Mouse (Mus musculus) liver, embryonic 12.5 days (tissue): Measurements from ENCODE around the gene Ubr7. TPM values are rescaled to one million over a fixed set of nuclear protein-coding genes. Genes with fewer than 3 reads are reported as not detected.

Source experiments
- ATAC-seq: fragments of 200-750 bp; cut with Nextera tagmentation; 2 replicates; pipeline ENCODE4 v1.8.0; 2017; ENCODE audit warnings: moderate number of reproducible peaks, mild to moderate bottlenecking, moderate library complexity
- H3K27ac ChIP-seq: fragments of 300-500 bp; sonication (generic); 2 replicates; pipeline ENCODE4 v1.5.1; 2016; ENCODE audit warnings: mild to moderate bottlenecking
- H3K27me3 ChIP-seq: fragments of 300-500 bp; sonication (generic); replicated peaks from 2 replicates; pipeline ENCODE4 v1.6.1; 2016; ENCODE audit warnings: mild to moderate bottlenecking, moderate library complexity
- H3K36me3 ChIP-seq: fragments of 300-500 bp; sonication (generic); 2 replicates; pipeline ENCODE4 v1.6.1; 2016; ENCODE audit warnings: mild to moderate bottlenecking, moderate library complexity
- H3K4me1 ChIP-seq: fragments of 300-500 bp; sonication (generic); 2 replicates; pipeline ENCODE4 v1.6.1; 2016
- H3K4me2 ChIP-seq: fragments of 300-500 bp; sonication (generic); 2 replicates; pipeline ENCODE4 v1.6.1; 2016; ENCODE audit warnings: mild to moderate bottlenecking, moderate library complexity
- H3K4me3 ChIP-seq: fragments of 300-500 bp; sonication (generic); 2 replicates; pipeline ENCODE4 v1.5.1; 2016; ENCODE audit warnings: mild to moderate bottlenecking, moderate library complexity
- H3K9ac ChIP-seq: fragments of 300-500 bp; sonication (generic); 2 replicates; pipeline ENCODE4 v1.6.1; 2016; ENCODE audit warnings: mild to moderate bottlenecking, moderate library complexity
- H3K9me3 ChIP-seq: fragments of 300-500 bp; sonication (generic); replicated peaks from 2 replicates; pipeline ENCODE4 v1.6.1; 2016; ENCODE audit warnings: mild to moderate bottlenecking, moderate library complexity
- WGBS: fragments of 180-500 bp; shearing (Covaris S2); methylation state at CpG from one replicate; pipeline ENCODE4 v1.1.7; 2016; ENCODE audit not compliant: insufficient replicate concordance; 5-methylcytosine and 5-hydroxymethylcytosine counted together
- polyA plus RNA-seq: library from polyadenylated mRNA; unstranded; fragments of >200 nt; fragmentation: Nextera tagmentation; extraction: Ambion mirVana; gene quantifications from 2 replicates; pipeline ENCODE4 v1.2.1, GENCODE M21; 2016

Gene Ubr7
- polyA plus RNA-seq = 32.1 and 32.4 TPM in 2 replicates

- WGBS = 3% methylated on average over 72 of the region's 73 CpGs
- peak; percentile 94 for ATAC-seq
- Histone ChIP-seq H3K36me3 (peaks cover 42% of the 10 kb centered on the region), H3K4me3 (peak within 1 kb of the TSS; percentile 91), H3K27me3 (no peaks in the 10 kb centered on the region), H3K4me1 (peaks cover 39% of the 10 kb centered on the region), H3K4me2 (peak within 1 kb of the TSS; percentile 90), H3K27ac (peak within 1 kb of the TSS; percentile 83), H3K9ac (peak within 1 kb of the TSS; percentile 94), H3K9me3 (no peaks in the 10 kb centered on the region)
Measured at GRCm38 (mm10) chr12:102757689-102758402, at the start of gene Ubr7, which contains the start of the genes Gm28051 and Gon7. TSS of gene Ubr7 (plus strand) at chr12:102757967. TSS of gene Gm28051 (minus strand) at chr12:102757765. TSS of gene Gon7 (minus strand) at chr12:102757803.

GRCm38 (mm10) chr12:102708220-102708619 lies 49.5 kb upstream of the Ubr7 start:
- peaks cover 25% of the 10 kb centered on the region for H3K4me1 ChIP-seq
- WGBS = 75% methylated on average over 11 of the region's 11 CpGs
- ATAC-seq = no peak
- no peak overlapping the region for H3K9ac ChIP-seq
- no peak overlapping the region for H3K4me3 ChIP-seq
- H3K9me3 ChIP-seq = no peaks in the 10 kb centered on the region
- H3K36me3 ChIP-seq = no peaks in the 10 kb centered on the region
- peaks cover 25% of the 10 kb centered on the region for H3K27me3 ChIP-seq
- no peak overlapping the region for H3K4me2 ChIP-seq
- no peak overlapping the region for H3K27ac ChIP-seq

GRCm38 (mm10) chr12:102709896-102710295 lies 47.9 kb upstream of the Ubr7 start:
- WGBS = 88% methylated on average over 5 of the region's 5 CpGs
- no peak for ATAC-seq
- Histone ChIP-seq H3K27me3 (peaks cover 25% of the 10 kb centered on the region), H3K4me1 (peaks cover 11% of the 10 kb centered on the region), H3K9ac (no peak overlapping the region), H3K4me3 (no peak overlapping the region), H3K27ac (no peak overlapping the region), H3K36me3 (no peaks in the 10 kb centered on the region), H3K9me3 (no peaks in the 10 kb centered on the region), H3K4me2 (no peak overlapping the region)

DNA sequence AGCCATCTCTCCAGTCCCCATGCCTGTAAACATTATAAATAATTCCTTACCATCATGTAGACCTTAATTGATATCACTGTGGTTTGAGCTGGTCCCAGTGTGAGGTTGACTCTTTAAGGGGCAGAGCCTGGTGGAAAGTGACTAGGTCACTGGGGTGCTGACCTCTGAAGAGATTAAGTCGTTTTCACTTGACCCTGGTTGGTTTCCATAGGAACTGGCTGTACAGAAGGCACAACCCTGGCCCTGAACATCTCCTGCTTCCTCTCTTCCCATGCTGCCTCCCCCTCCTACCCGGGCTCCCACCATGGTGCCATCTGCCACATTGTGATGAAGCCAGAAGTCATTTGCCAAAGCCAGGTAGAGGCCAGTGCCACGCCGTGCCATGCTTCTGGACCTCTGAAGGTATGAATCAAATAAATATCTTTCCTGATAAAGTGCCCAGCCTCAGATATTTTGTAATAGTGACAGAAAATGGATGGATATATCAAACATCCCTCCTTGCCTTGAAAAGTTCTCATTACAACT lies 46.9 kb upstream of the Ubr7 start:
- Histone ChIP-seq H3K36me3 (no peaks in the 10 kb centered on the region), H3K9ac (no peak overlapping the region), H3K4me3 (no peak overlapping the region), H3K27me3 (peaks cover 20% of the 10 kb centered on the region), H3K27ac (no peak overlapping the region), H3K4me2 (no peak overlapping the region), H3K9me3 (no peaks in the 10 kb centered on the region), H3K4me1 (peaks cover 1% of the 10 kb centered on the region)
- WGBS = 56% methylated on average over 4 of the region's 4 CpGs
- no peak for ATAC-seq

- Histone ChIP-seq H3K27ac (no peak overlapping the region), H3K36me3 (no peaks in the 10 kb centered on the region), H3K9ac (no peak overlapping the region), H3K4me2 (no peak overlapping the region), H3K27me3 (0 out of 2 replicates have a peak, but pooled peaks cover under 1% of the 10 kb centered on the region), H3K4me3 (no peak overlapping the region), H3K4me1 (no peaks in the 10 kb centered on the region), H3K9me3 (no peaks in the 10 kb centered on the region)
- WGBS = 55% methylated on average over 20 of the region's 20 CpGs
- no peak for ATAC-seq
Measured at GRCm38 (mm10) chr12:102713153-102713865, 44.5 kb upstream of the Ubr7 start.

GRCm38 (mm10) chr12:102714116-102714515 lies 43.7 kb upstream of the Ubr7 start:
- H3K4me2 ChIP-seq = no peak overlapping the region
- H3K9ac ChIP-seq = no peak overlapping the region
- no peak for ATAC-seq
- H3K36me3 ChIP-seq = no peaks in the 10 kb centered on the region
- no peaks in the 10 kb centered on the region for H3K9me3 ChIP-seq
- H3K27me3 ChIP-seq = no peaks in the 10 kb centered on the region
- no peak overlapping the region for H3K27ac ChIP-seq
- H3K4me1 ChIP-seq = no peaks in the 10 kb centered on the region
- H3K4me3 ChIP-seq = no peak overlapping the region
- WGBS = 58% methylated on average over 2 of the region's 2 CpGs

GRCm38 (mm10) chr12:102714654-102715395 lies 42.9 kb upstream of the Ubr7 start:
- WGBS = 77% methylated on average over 10 of the region's 10 CpGs
- H3K4me3 ChIP-seq = no peak overlapping the region
- no peak overlapping the region for H3K9ac ChIP-seq
- H3K9me3 ChIP-seq = no peaks in the 10 kb centered on the region
- H3K27me3 ChIP-seq = no peaks in the 10 kb centered on the region
- H3K4me2 ChIP-seq = no peak overlapping the region
- H3K27ac ChIP-seq = no peak overlapping the region
- ATAC-seq = no peak
- H3K4me1 ChIP-seq = peaks cover 4% of the 10 kb centered on the region; the same call in 1 of the 2 replicates
- no peaks in the 10 kb centered on the region for H3K36me3 ChIP-seq

DNA sequence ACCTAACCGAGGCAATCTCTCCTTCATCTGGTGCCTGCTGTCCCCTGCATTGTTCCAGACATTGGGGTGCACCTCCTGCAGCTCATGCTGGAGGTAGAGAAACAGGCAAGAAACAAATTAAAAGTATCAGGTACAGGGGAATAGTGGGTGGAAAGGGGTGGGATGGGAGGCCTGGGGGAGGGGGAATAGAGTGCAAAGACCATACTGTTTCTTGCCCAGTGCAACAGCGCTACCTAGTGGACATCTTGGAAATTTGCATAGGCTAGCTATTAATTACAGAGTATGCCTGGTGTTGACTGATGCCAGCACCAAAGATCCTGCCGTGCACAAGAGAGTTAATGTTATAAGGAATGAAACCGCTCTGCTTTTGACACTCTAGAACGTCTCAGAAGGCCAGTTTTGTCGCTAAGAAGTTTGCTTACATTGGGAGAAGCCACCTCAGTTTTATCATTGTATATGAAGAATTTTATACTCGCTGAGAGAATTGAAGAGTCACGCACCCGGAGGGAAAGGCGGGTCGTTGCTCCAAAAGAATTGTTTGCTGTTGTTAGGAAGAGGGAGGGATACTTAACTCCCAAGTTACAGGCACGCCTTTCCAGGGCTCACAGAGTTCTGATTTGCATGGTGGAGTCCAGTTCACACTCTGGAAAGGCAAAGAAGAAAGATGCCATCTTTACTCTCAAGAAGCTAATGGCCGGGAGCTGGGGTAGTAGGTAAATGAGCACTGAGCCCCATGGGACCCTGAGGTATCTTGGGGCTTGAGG lies 38.0 kb upstream of the Ubr7 start:
- WGBS = 38% methylated on average over 13 of the region's 13 CpGs
- H3K4me2 ChIP-seq = no peak overlapping the region
- H3K27ac ChIP-seq = no peak overlapping the region
- H3K4me1 ChIP-seq = peaks cover 5% of the 10 kb centered on the region; the same call in 1 of the 2 replicates
- H3K36me3 ChIP-seq = no peaks in the 10 kb centered on the region
- ATAC-seq = no peak
- no peaks in the 10 kb centered on the region for H3K9me3 ChIP-seq
- no peak overlapping the region for H3K9ac ChIP-seq
- no peak overlapping the region for H3K4me3 ChIP-seq
- 0 out of 2 replicates have a peak, but pooled peaks cover 5% of the 10 kb centered on the region for H3K27me3 ChIP-seq

GRCm38 (mm10) chr12:102722451-102722850 lies 35.3 kb upstream of the Ubr7 start:
- H3K36me3 ChIP-seq = no peaks in the 10 kb centered on the region
- H3K27me3 ChIP-seq = 0 out of 2 replicates have a peak, but pooled peaks cover 5% of the 10 kb centered on the region
- no peak for ATAC-seq
- H3K9me3 ChIP-seq = no peaks in the 10 kb centered on the region
- no peak overlapping the region for H3K4me3 ChIP-seq
- WGBS = 70% methylated on average over 11 of the region's 11 CpGs
- no peak overlapping the region for H3K27ac ChIP-seq
- no peak overlapping the region for H3K4me2 ChIP-seq
- H3K4me1 ChIP-seq = peaks cover 15% of the 10 kb centered on the region; the same call in 1 of the 2 replicates
- no peak overlapping the region for H3K9ac ChIP-seq

GRCm38 (mm10) chr12:102722966-102723365 lies 34.8 kb upstream of the Ubr7 start:
- WGBS = 71% methylated on average over 8 of the region's 8 CpGs

GRCm38 (mm10) chr12:102723861-102724260 lies 33.9 kb upstream of the Ubr7 start:
- no peak for ATAC-seq
- WGBS = 55% methylated on average over 6 of the region's 6 CpGs
- Histone ChIP-seq H3K27ac (no peak overlapping the region), H3K27me3 (0 out of 2 replicates have a peak, but pooled peaks cover 5% of the 10 kb centered on the region), H3K4me3 (no peak overlapping the region), H3K4me2 (no peak overlapping the region), H3K4me1 (peaks cover 15% of the 10 kb centered on the region; the same call in 1 of the 2 replicates), H3K9ac (no peak overlapping the region), H3K36me3 (no peaks in the 10 kb centered on the region), H3K9me3 (no peaks in the 10 kb centered on the region)

More at GRCm38 (mm10) chr12:102722966-102723365, 34.8 kb upstream of the Ubr7 start:
- no peak for ATAC-seq
- no peak overlapping the region for H3K4me3 ChIP-seq
- 0 out of 2 replicates have a peak, but pooled peaks cover 5% of the 10 kb centered on the region for H3K27me3 ChIP-seq
- no peak overlapping the region for H3K4me2 ChIP-seq
- no peaks in the 10 kb centered on the region for H3K9me3 ChIP-seq
- H3K36me3 ChIP-seq = no peaks in the 10 kb centered on the region
- no peak overlapping the region for H3K9ac ChIP-seq
- peaks cover 15% of the 10 kb centered on the region; the same call in 1 of the 2 replicates for H3K4me1 ChIP-seq
- no peak overlapping the region for H3K27ac ChIP-seq
